Mouse (Mus musculus) NIH3T3 (cell line): ENCODE results near the gene Kndc1.
A peak's percentile ranks its signal among the peaks of the same experiment; 100 is the strongest.

ENCODE experiments used
- DNase-seq: peaks from one replicate; pipeline ENCODE4 v3.0.0-alpha.2; 2012; ENCODE audit warnings: low read depth

Gene Kndc1

GRCm38 (mm10) chr7:139894655-139895557 lies at the start of gene Kndc1:
Gene Kndc1 (plus strand): TSS chr7:139894696.
- DNase-seq = no peak

- no peak for DNase-seq
Observed at GRCm38 (mm10) chr7:139845101-139845500, 49.4 kb upstream of the Kndc1 start.

- no peak for DNase-seq
Observed at GRCm38 (mm10) chr7:139850152-139850551, 44.3 kb upstream of the Kndc1 start.

GRCm38 (mm10) chr7:139850677-139851076 lies 43.8 kb upstream of the Kndc1 start:
- DNase-seq = no peak

GRCm38 (mm10) chr7:139851098-139851497 lies 43.4 kb upstream of the Kndc1 start:
- DNase-seq = no peak

GRCm38 (mm10) chr7:139855261-139855660 lies 39.2 kb upstream of the Kndc1 start:
- no peak for DNase-seq

- DNase-seq = peak; percentile 72
Observed at GRCm38 (mm10) chr7:139861411-139861810, 33.1 kb upstream of the Kndc1 start.

- no peak for DNase-seq
Observed at GRCm38 (mm10) chr7:139863076-139863475, 31.4 kb upstream of the Kndc1 start.

GRCm38 (mm10) chr7:139864253-139864652 lies 30.2 kb upstream of the Kndc1 start:
- no peak for DNase-seq

- no peak for DNase-seq
Observed at GRCm38 (mm10) chr7:139864871-139865270, 29.6 kb upstream of the Kndc1 start.

- DNase-seq = no peak
Observed at GRCm38 (mm10) chr7:139871014-139871413, 23.5 kb upstream of the Kndc1 start.

- DNase-seq = peak; percentile 42
Observed at GRCm38 (mm10) chr7:139877167-139877792, 17.2 kb upstream of the Kndc1 start.

GRCm38 (mm10) chr7:139878122-139878521 lies 16.4 kb upstream of the Kndc1 start:
- no peak for DNase-seq

- no peak for DNase-seq
Observed at GRCm38 (mm10) chr7:139878621-139879020, 15.9 kb upstream of the Kndc1 start.

GRCm38 (mm10) chr7:139883545-139883944 lies 11.0 kb upstream of the Kndc1 start:
- no peak for DNase-seq

- no peak for DNase-seq
Observed at GRCm38 (mm10) chr7:139891779-139892178, 2.7 kb upstream of the Kndc1 start.

- DNase-seq = no peak
Observed at GRCm38 (mm10) chr7:139896271-139896670, 1.8 kb downstream of the Kndc1 start.

GRCm38 (mm10) chr7:139896796-139897195 lies 2.3 kb downstream of the Kndc1 start:
- DNase-seq = no peak

- DNase-seq = no peak
Observed at GRCm38 (mm10) chr7:139898606-139899005, 4.1 kb downstream of the Kndc1 start.

- no peak for DNase-seq
Observed at GRCm38 (mm10) chr7:139899505-139899904, 5.0 kb downstream of the Kndc1 start.

GRCm38 (mm10) chr7:139900456-139900855 lies 6.0 kb downstream of the Kndc1 start:
- DNase-seq = no peak

GRCm38 (mm10) chr7:139900896-139901295 lies 6.4 kb downstream of the Kndc1 start:
- no peak for DNase-seq

- DNase-seq = no peak
Observed at GRCm38 (mm10) chr7:139901981-139902380, 7.5 kb downstream of the Kndc1 start.
